ENCODE assay signal across 8 mouse cellular contexts in genomic region chr17:55957168-55957567, GRCm38 (mm10). TPM values are rescaled to one million over a fixed set of nuclear protein-coding genes. Genes with fewer than 3 reads are reported as not detected.
DNase-seq lines count a peak whose midpoint lies in the region; ATAC-seq and TF ChIP-seq lines count a peak whose summit lies in the region.

No protein-coding gene starts in this region.

- peak; percentile 86 for DNase-seq in CD4-positive, CD25-positive, alpha-beta regulatory T cell, adult 2 months (ENCODE audit: low read depth, low spot score)
- peak; percentile 87 for DNase-seq in brain, adult 2 months (ENCODE audit: low read depth, low spot score)
- DNase-seq in forebrain, embryonic 10.5 days (ENCODE audit: extremely low spot score, low spot score) = peak; percentile 70
- DNase-seq in left cerebral cortex, adult 2 months (ENCODE audit: extremely low spot score in 1 of 2, low spot score in 2 of 2) = peak; percentile 63 to 67
- peak; percentile 71 for DNase-seq in mesoderm, embryonic 11.5 days (ENCODE audit: low read depth, low spot score)

- H3K36me3 ChIP-seq in forebrain, embryonic 10.5 days (replicated peaks) = peaks cover 15% of the 10 kb centered on the region
- H3K36me3 ChIP-seq in hindbrain, embryonic 15.5 days = 0 out of 2 replicates have a peak, but pooled peaks cover 4% of the 10 kb centered on the region
- H3K36me3 ChIP-seq in small intestine, adult 2 months (ENCODE audit: control insufficient read depth, insufficient read depth, low read length) = peaks cover 4% of the 10 kb centered on the region; the same call in 1 of the 2 replicates

- H3K9me3 ChIP-seq in forebrain, embryonic 10.5 days = no peaks in the 10 kb centered on the region
- no peaks in the 10 kb centered on the region for H3K9me3 ChIP-seq in hindbrain, embryonic 15.5 days

- 18% methylated on average over 9 of the region's 9 CpGs for WGBS in forebrain, embryonic 10.5 days
- 12% methylated on average over 9 of the region's 9 CpGs for WGBS in hindbrain, embryonic 15.5 days
- 11% methylated on average over 9 of the region's 9 CpGs for WGBS in small intestine, adult 2 months

- peak; percentile 96 for TF ChIP-seq CTCF in left cerebral cortex, adult 2 months (IDR thresholded peaks at IDR 0.05)
- TF ChIP-seq CTCF in small intestine, adult 2 months (IDR thresholded peaks at IDR 0.05; ENCODE audit: extremely low read depth, insufficient read length, insufficient replicate concordance, low read depth, low read length) = peak; percentile 80; the same call in 1 of the 2 replicates

- TF ChIP-seq POLR2A in small intestine, adult 2 months (IDR thresholded peaks at IDR 0.05; ENCODE audit: low read depth, low read length) = no peak

- H3K4me1 ChIP-seq in forebrain, embryonic 10.5 days = peaks cover 45% of the 10 kb centered on the region
- H3K4me1 ChIP-seq in hindbrain, embryonic 15.5 days (replicated peaks) = peaks cover 32% of the 10 kb centered on the region
- peaks cover 7% of the 10 kb centered on the region; the same call in 1 of the 2 replicates for H3K4me1 ChIP-seq in small intestine, adult 2 months (ENCODE audit: control insufficient read depth, insufficient read depth, insufficient read length, low read length)

- peak overlapping the region; percentile 64 for H3K4me2 ChIP-seq in hindbrain, embryonic 15.5 days

- H3K9ac ChIP-seq in hindbrain, embryonic 15.5 days = 0 out of 2 replicates have a peak overlapping the region, but pooled peaks have one; percentile 12

- peaks cover 19% of the 10 kb centered on the region for H3K27me3 ChIP-seq in forebrain, embryonic 10.5 days (ENCODE audit: poor library complexity, severe bottlenecking)
- H3K27me3 ChIP-seq in hindbrain, embryonic 15.5 days = no peaks in the 10 kb centered on the region
- no peaks in the 10 kb centered on the region for H3K27me3 ChIP-seq in small intestine, adult 2 months (ENCODE audit: control insufficient read depth, insufficient read depth, low read length)

- H3K27ac ChIP-seq in forebrain, embryonic 10.5 days = peak overlapping the region; percentile 62; the same call in 1 of the 2 replicates
- H3K27ac ChIP-seq in hindbrain, embryonic 15.5 days (replicated peaks) = 0 out of 2 replicates have a peak overlapping the region, but pooled peaks have one; percentile 23
- H3K27ac ChIP-seq in left cerebral cortex, adult 2 months = no peak overlapping the region
- H3K27ac ChIP-seq in small intestine, adult 2 months (ENCODE audit: insufficient read depth, low read depth, low read length) = no peak overlapping the region

- no peak for ATAC-seq in CD4-positive, CD25-positive, alpha-beta regulatory T cell, adult 4 months
- peak; percentile 27; the same call in 1 of the 2 replicates for ATAC-seq in hindbrain, embryonic 15.5 days (ENCODE audit: low FRiP score, low read depth)

- peak overlapping the region; percentile 19; the same call in 1 of the 2 replicates for H3K4me3 ChIP-seq in forebrain, embryonic 10.5 days
- peak overlapping the region; percentile 46; the same call in 1 of the 2 replicates for H3K4me3 ChIP-seq in hindbrain, embryonic 15.5 days
- H3K4me3 ChIP-seq in left cerebral cortex, adult 2 months = no peak overlapping the region
- H3K4me3 ChIP-seq in small intestine, adult 2 months (ENCODE audit: low read depth, low read length) = no peak overlapping the region

- intact Hi-C loops in left cerebral cortex, adult 2 months (cut with DNase I) = loop anchor here (2.0 to 10.0 kb wide), 4 partner anchors 65 to 1602 kb away; partner anchors contain the start of genes Ubxn6 and Zfp959

RNA-seq across cellular contexts. Expression of gene Yju2, which starts 1.7 kb away (rescaled TPM):
- polyA plus RNA-seq in CD4-positive, CD25-positive, alpha-beta regulatory T cell, adult 4 months (2017; shearing (Covaris generic)) = 10 to 100 TPM; 28.2 to 43.3 TPM
- polyA plus RNA-seq in forebrain, embryonic 10.5 days (2016; fragmentation: Nextera tagmentation; extraction: Ambion mirVana) = 29.2 and 30.4 TPM in 2 replicates
- polyA plus RNA-seq in hindbrain, embryonic 15.5 days (2015; fragmentation: Nextera tagmentation; extraction: Ambion mirVana) = 22.7 and 22.9 TPM in 2 replicates
- 10 to 100 TPM; 16.4 to 17.4 TPM for total RNA-seq in left cerebral cortex, adult 2 months (2021)
- polyA plus RNA-seq in small intestine, adult 2 months (2012; rRNA removed) = 3.4 and 7.9 TPM in 2 replicates

RNA-seq across cellular contexts. Expression of gene Ebi3, which starts 4.7 kb away (rescaled TPM):
- 10 to 100 TPM; 48.6 to 79.8 TPM for polyA plus RNA-seq in CD4-positive, CD25-positive, alpha-beta regulatory T cell, adult 4 months (2017; shearing (Covaris generic))
- 1.4 and 1.9 TPM in 2 replicates for polyA plus RNA-seq in forebrain, embryonic 10.5 days (2016; fragmentation: Nextera tagmentation; extraction: Ambion mirVana)
- 5.9 and 6.4 TPM in 2 replicates for polyA plus RNA-seq in hindbrain, embryonic 15.5 days (2015; fragmentation: Nextera tagmentation; extraction: Ambion mirVana)
- 1 to 10 TPM; 1.2 to 1.4 TPM for total RNA-seq in left cerebral cortex, adult 2 months (2021)
- polyA plus RNA-seq in small intestine, adult 2 months (2012; rRNA removed) = 4.9 and 7.5 TPM in 2 replicates

RNA-seq across cellular contexts. Expression of gene Zfp119b, which starts 7.9 kb away (rescaled TPM):
- 10 to 100 TPM; 14.3 to 16.2 TPM for polyA plus RNA-seq in CD4-positive, CD25-positive, alpha-beta regulatory T cell, adult 4 months (2017; shearing (Covaris generic))
- polyA plus RNA-seq in forebrain, embryonic 10.5 days (2016; fragmentation: Nextera tagmentation; extraction: Ambion mirVana) = 6.4 and 6.6 TPM in 2 replicates
- 7.5 and 8.3 TPM in 2 replicates for polyA plus RNA-seq in hindbrain, embryonic 15.5 days (2015; fragmentation: Nextera tagmentation; extraction: Ambion mirVana)
- 1 to 10 TPM; 2.3 to 4.1 TPM for total RNA-seq in left cerebral cortex, adult 2 months (2021)
- polyA plus RNA-seq in small intestine, adult 2 months (2012; rRNA removed) = 0.09 TPM in 1 of 2 replicates, not detected in the other

RNA-seq across cellular contexts. Expression of gene Shd, which starts 13.1 kb away (rescaled TPM):
- polyA plus RNA-seq in CD4-positive, CD25-positive, alpha-beta regulatory T cell, adult 4 months (2017; shearing (Covaris generic)) = not detected
- 42.1 and 50.3 TPM in 2 replicates for polyA plus RNA-seq in forebrain, embryonic 10.5 days (2016; fragmentation: Nextera tagmentation; extraction: Ambion mirVana)
- 174 and 179 TPM in 2 replicates for polyA plus RNA-seq in hindbrain, embryonic 15.5 days (2015; fragmentation: Nextera tagmentation; extraction: Ambion mirVana)
- total RNA-seq in left cerebral cortex, adult 2 months (2021) = 10 to 100 TPM; 36.7 to 40.1 TPM
- 1.1 and 3.4 TPM in 2 replicates for polyA plus RNA-seq in small intestine, adult 2 months (2012; rRNA removed)

RNA-seq across cellular contexts. Expression of gene Fsd1, which starts 29.1 kb away (rescaled TPM):
- under 1 TPM in 1 of 2 experiments, not detected in 1; 0.47 TPM for polyA plus RNA-seq in CD4-positive, CD25-positive, alpha-beta regulatory T cell, adult 4 months (2017; shearing (Covaris generic))
- 74.4 and 80.9 TPM in 2 replicates for polyA plus RNA-seq in forebrain, embryonic 10.5 days (2016; fragmentation: Nextera tagmentation; extraction: Ambion mirVana)
- 193 and 215 TPM in 2 replicates for polyA plus RNA-seq in hindbrain, embryonic 15.5 days (2015; fragmentation: Nextera tagmentation; extraction: Ambion mirVana)
- 10 to 100 TPM; 88.7 to 90.6 TPM for total RNA-seq in left cerebral cortex, adult 2 months (2021)
- polyA plus RNA-seq in small intestine, adult 2 months (2012; rRNA removed) = 0.83 and 3.2 TPM in 2 replicates

Comparison
In these comparisons a context has a peak if more than half of its experiments do, and no peak if none do; other contexts are left out.
1. H3K27ac ChIP-seq: peak in forebrain, embryonic 10.5 days (single experiment) and hindbrain, embryonic 15.5 days (single experiment); none in left cerebral cortex, adult 2 months (single experiment) and small intestine, adult 2 months (single experiment).
2. H3K4me3 ChIP-seq: peak in forebrain, embryonic 10.5 days (single experiment) and hindbrain, embryonic 15.5 days (single experiment); none in left cerebral cortex, adult 2 months (single experiment) and small intestine, adult 2 months (single experiment).
3. Peak in every context shown above with its lines, with median percentiles within 50 percentile points of each other: DNase-seq.